Mouse (Mus musculus) duodenum, adult 2 months (tissue): ENCODE measurements around the gene Cd69. TPM values are rescaled to one million over a fixed set of nuclear protein-coding genes. Genes with fewer than 3 reads are reported as not detected.

Experiments used
- polyA plus RNA-seq: library from polyadenylated mRNA; depleted of rRNA; stranded (reverse); fragments of >200 nt; gene quantifications from 2 replicates; pipeline ENCODE4 v1.2.3, GENCODE M21; 2012; ENCODE audit warnings: low replicate concordance; rRNA removed

Cd69 gene
- polyA plus RNA-seq, result 0.06 and 0.27 TPM in 2 replicates

DNA sequence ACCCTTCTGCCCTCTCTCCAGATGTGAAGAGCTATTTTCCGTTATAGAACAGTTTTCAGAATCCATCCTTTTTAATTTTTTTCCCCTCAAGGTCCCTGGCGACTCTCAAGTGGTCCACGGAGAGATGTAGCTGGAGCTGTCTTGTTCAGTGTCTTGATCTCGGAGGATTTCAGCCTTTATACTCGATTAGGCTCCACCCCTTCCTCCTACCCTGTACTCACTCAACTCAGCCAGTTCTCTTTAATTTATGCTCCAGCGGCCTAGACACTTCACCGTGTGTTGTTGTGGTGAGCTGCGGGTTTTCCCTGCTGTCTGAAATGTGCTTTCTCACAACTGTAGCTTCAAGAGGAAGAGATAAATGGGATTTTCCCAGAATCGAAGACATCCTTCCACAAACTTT lies at the start of gene Cd69:
TSS of gene Cd69 (minus strand) at position 217 of the 400 bp plus-strand sequence.

Other genes starting within 250 kb of the Cd69 start
- gene Klrb1f, start 229.5 kb downstream of the Cd69 start, polyA plus RNA-seq, result not detected in 2 replicates
- 9.2 and 12.3 TPM in 2 replicates for gene Clec2e, start 174.5 kb downstream of the Cd69 start, polyA plus RNA-seq
- gene Clec2d, start 94.8 kb downstream of the Cd69 start, polyA plus RNA-seq, result 12.1 and 19.6 TPM in 2 replicates
- not detected in 2 replicates for gene 4922502D21Rik, start 56.4 kb upstream of the Cd69 start, polyA plus RNA-seq
- gene Clec12a, start 67.3 kb upstream of the Cd69 start, polyA plus RNA-seq, result 0.06 TPM in 1 of 2 replicates, not detected in the other
- not detected in 2 replicates for gene Clec12b, start 110.4 kb upstream of the Cd69 start, polyA plus RNA-seq
- gene Clec1b, start 121.9 kb upstream of the Cd69 start, polyA plus RNA-seq, result 0.06 and 0.47 TPM in 2 replicates
- gene Clec9a, start 133.4 kb upstream of the Cd69 start, polyA plus RNA-seq, result 0.06 and 0.34 TPM in 2 replicates
- gene Clec1a, start 176.6 kb upstream of the Cd69 start, polyA plus RNA-seq, result 0.14 and 0.46 TPM in 2 replicates
- not detected in 2 replicates for gene Olr1, start 231.7 kb upstream of the Cd69 start, polyA plus RNA-seq
- not detected in 2 replicates for gene Tmem52b, start 237.1 kb upstream of the Cd69 start, polyA plus RNA-seq